Mouse (Mus musculus): Measurements from ENCODE around the gene Olfr1229. TPM values are rescaled to one million over a fixed set of nuclear protein-coding genes. Genes with fewer than 3 reads are reported as not detected.

Gene Olfr1229
- polyA plus RNA-seq (2012; ENCODE audit: insufficient read depth, insufficient read length, missing spikeins) = not detected in 2 replicates

DNA sequence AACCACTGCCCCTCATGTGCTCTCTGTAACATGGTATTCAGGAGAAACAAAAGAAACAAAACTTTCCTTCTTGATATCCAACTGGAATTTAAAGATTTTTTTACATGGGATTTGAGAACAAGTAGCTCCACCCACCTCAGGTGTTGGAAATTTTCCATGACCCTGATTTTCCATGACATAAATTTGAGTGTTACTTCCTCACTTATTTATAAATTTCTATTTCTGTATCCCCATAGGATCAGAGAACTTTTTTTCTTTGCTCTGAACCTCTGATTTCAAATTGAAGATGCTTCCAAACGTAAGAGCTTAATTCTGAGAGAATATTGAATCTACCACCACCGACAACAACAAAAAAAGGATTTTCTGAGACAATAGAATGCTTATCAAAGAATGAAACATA lies at the start of gene Olfr1229:
Gene Olfr1229, minus strand, starts transcription at position 101 of the 400 bp plus-strand sequence.
- TF ChIP-seq POLR2A (IDR thresholded peaks at IDR 0.05; ENCODE audit: borderline replicate concordance, low read depth, low read length) = no peak
- TF ChIP-seq CTCF (IDR thresholded peaks at IDR 0.05; ENCODE audit: low read depth, low read length) = no peak
- Histone ChIP-seq H3K4me1 (ENCODE audit: control insufficient read depth, insufficient read depth, low read length) (no peaks in the 10 kb centered on the region), H3K4me3 (ENCODE audit: insufficient read depth, low read length) (no peak within 1 kb of the TSS), H3K27ac (ENCODE audit: insufficient read depth, low read depth, low read length) (no peak within 1 kb of the TSS)

DNA sequence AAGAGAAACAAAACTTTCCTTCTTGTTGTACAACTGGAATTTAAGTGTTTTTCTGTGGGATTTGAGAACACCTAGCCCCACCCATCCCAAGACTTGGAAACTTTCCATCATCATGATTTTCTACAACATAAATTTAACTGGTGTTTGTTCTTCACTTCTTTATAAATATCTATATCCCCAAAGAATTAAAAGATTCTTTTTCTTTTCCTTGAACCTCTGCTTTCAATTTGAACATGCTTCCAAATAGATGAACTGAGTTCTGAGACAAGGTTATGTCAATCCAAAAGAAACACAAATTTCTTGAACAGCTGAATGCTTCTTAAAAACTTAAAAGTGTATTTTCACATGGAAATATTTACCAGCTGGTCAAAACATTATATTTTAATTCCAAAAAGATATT lies 41.8 kb upstream of the Olfr1229 start, which contains the start of gene Olfr1232:
Gene Olfr1232, minus strand, starts transcription at position 101 of the 400 bp plus-strand sequence.
- H3K27ac ChIP-seq (ENCODE audit: insufficient read depth, low read depth, low read length) = no peak within 1 kb of the TSS
- H3K4me3 ChIP-seq (ENCODE audit: insufficient read depth, low read length) = no peak within 1 kb of the TSS
- H3K4me1 ChIP-seq (ENCODE audit: control insufficient read depth, insufficient read depth, low read length) = no peaks in the 10 kb centered on the region
- TF ChIP-seq POLR2A (IDR thresholded peaks at IDR 0.05; ENCODE audit: borderline replicate concordance, low read depth, low read length) = no peak
- no peak for TF ChIP-seq CTCF (IDR thresholded peaks at IDR 0.05; ENCODE audit: low read depth, low read length)

DNA sequence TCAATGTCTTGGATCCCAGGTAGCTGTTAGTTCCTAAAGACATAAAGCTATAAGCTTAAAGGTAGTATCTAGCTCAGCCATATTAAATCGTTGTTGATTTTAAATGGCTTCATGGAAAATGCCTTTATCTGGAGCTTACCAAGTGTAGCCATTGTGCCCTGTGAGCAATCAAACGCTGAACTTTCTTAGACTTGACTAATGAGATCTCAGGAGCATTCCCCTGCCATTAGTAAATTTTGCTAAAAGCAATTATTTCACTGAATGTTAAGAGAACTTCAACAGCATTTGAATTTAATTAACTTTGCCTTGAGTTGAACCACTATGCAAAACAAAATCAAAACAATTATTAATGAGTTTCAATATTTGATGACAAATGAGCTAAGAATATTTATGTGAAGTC lies 19.2 kb upstream of the Olfr1229 start, which contains the start of gene Olfr1231:
Gene Olfr1231, minus strand, starts transcription at position 101 of the 400 bp plus-strand sequence.
- Histone ChIP-seq H3K4me1 (ENCODE audit: control insufficient read depth, insufficient read depth, low read length) (no peaks in the 10 kb centered on the region), H3K4me3 (ENCODE audit: insufficient read depth, low read length) (no peak within 1 kb of the TSS), H3K27ac (ENCODE audit: insufficient read depth, low read depth, low read length) (no peak within 1 kb of the TSS)
- TF ChIP-seq POLR2A (IDR thresholded peaks at IDR 0.05; ENCODE audit: borderline replicate concordance, low read depth, low read length) (no peak), CTCF (IDR thresholded peaks at IDR 0.05; ENCODE audit: low read depth, low read length) (no peak)

DNA sequence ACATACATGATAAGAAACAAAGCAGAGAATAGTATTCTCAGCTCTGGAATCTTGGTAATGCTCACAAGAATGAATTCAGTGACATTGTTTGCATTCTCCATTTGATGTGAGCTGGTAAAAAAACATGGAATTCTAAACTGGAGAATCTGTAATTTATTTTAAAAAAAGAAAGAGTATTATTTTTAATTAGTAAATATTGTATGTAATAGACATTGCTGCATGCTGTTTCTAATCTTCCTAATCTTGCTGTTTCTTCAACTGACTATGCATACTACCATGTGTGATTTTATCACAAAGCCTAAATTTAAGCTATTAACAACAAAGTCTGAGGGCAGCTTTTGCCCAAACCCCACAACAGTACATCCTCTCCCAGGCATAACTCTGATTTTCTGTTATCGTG lies 9.4 kb upstream of the Olfr1229 start, which contains the start of gene Olfr1230:
Gene Olfr1230, minus strand, starts transcription at position 101 of the 400 bp plus-strand sequence.
- Histone ChIP-seq H3K4me1 (ENCODE audit: control insufficient read depth, insufficient read depth, low read length) (peaks cover 9% of the 10 kb centered on the region), H3K4me3 (ENCODE audit: insufficient read depth, low read length) (no peak within 1 kb of the TSS), H3K27ac (ENCODE audit: insufficient read depth, low read depth, low read length) (peak within 1 kb of the TSS; percentile 84)
- TF ChIP-seq CTCF (IDR thresholded peaks at IDR 0.05; ENCODE audit: low read depth, low read length) = no peak
- no peak for TF ChIP-seq POLR2A (IDR thresholded peaks at IDR 0.05; ENCODE audit: borderline replicate concordance, low read depth, low read length)

DNA sequence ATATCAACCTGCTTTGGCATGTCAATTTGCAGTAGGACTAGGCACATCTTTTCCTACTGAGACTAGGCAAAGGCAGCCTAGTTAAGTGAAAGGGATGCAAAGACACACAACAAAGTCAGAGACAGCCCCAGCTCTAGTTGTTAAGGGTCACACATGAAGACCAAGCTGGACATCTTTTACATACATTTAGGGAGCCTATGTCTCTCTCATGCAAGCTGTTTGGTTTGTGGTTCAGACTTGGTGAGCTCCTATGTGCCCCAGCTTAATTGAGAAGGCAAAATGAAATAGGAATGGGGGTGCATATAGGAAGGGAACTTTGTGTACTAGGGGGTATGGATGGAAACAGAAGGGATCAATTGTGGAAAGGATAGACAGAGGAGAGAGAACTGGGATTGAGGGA lies 33.9 kb downstream of the Olfr1229 start, which contains the start of gene Olfr1228:
Gene Olfr1228, minus strand, starts transcription at position 101 of the 400 bp plus-strand sequence.
- Histone ChIP-seq H3K4me1 (ENCODE audit: control insufficient read depth, insufficient read depth, low read length) (no peaks in the 10 kb centered on the region), H3K4me3 (ENCODE audit: insufficient read depth, low read length) (no peak within 1 kb of the TSS), H3K27ac (ENCODE audit: insufficient read depth, low read depth, low read length) (no peak within 1 kb of the TSS)
- TF ChIP-seq POLR2A (IDR thresholded peaks at IDR 0.05; ENCODE audit: borderline replicate concordance, low read depth, low read length) = no peak

Other genes with a start within 250 kb of the Olfr1229 start
- gene Olfr1218, start 226.8 kb downstream of the Olfr1229 start, polyA plus RNA-seq (2012; ENCODE audit: insufficient read depth, insufficient read length, missing spikeins) = not detected in 2 replicates
- gene Olfr1219, start 204.5 kb downstream of the Olfr1229 start, polyA plus RNA-seq (2012; ENCODE audit: insufficient read depth, insufficient read length, missing spikeins) = 0.37 TPM in 1 of 2 replicates, not detected in the other
- gene Olfr1220, start 181.2 kb downstream of the Olfr1229 start, polyA plus RNA-seq (2012; ENCODE audit: insufficient read depth, insufficient read length, missing spikeins) = not detected in 2 replicates
- not detected in 2 replicates for gene Olfr1221, start 170.7 kb downstream of the Olfr1229 start, polyA plus RNA-seq (2012; ENCODE audit: insufficient read depth, insufficient read length, missing spikeins)
- not detected in 2 replicates for gene Olfr1222, start 155.0 kb downstream of the Olfr1229 start, polyA plus RNA-seq (2012; ENCODE audit: insufficient read depth, insufficient read length, missing spikeins)
- not detected in 2 replicates for gene Olfr1223, start 136.5 kb downstream of the Olfr1229 start, polyA plus RNA-seq (2012; ENCODE audit: insufficient read depth, insufficient read length, missing spikeins)
- gene Olfr1224-ps1, start 123.9 kb downstream of the Olfr1229 start, polyA plus RNA-seq (2012; ENCODE audit: insufficient read depth, insufficient read length, missing spikeins) = not detected in 2 replicates
- not detected in 2 replicates for gene Olfr1225, start 113.3 kb downstream of the Olfr1229 start, polyA plus RNA-seq (2012; ENCODE audit: insufficient read depth, insufficient read length, missing spikeins)
- not detected in 2 replicates for gene Olfr1226, start 88.0 kb downstream of the Olfr1229 start, polyA plus RNA-seq (2012; ENCODE audit: insufficient read depth, insufficient read length, missing spikeins)
- gene Olfr1228, start 34.0 kb downstream of the Olfr1229 start, polyA plus RNA-seq (2012; ENCODE audit: insufficient read depth, insufficient read length, missing spikeins) = not detected in 2 replicates
- not detected in 2 replicates for gene Olfr1230, start 9.3 kb upstream of the Olfr1229 start, polyA plus RNA-seq (2012; ENCODE audit: insufficient read depth, insufficient read length, missing spikeins)
- not detected in 2 replicates for gene Olfr1231, start 19.1 kb upstream of the Olfr1229 start, polyA plus RNA-seq (2012; ENCODE audit: insufficient read depth, insufficient read length, missing spikeins)
- not detected in 2 replicates for gene Olfr1232, start 41.7 kb upstream of the Olfr1229 start, polyA plus RNA-seq (2012; ENCODE audit: insufficient read depth, insufficient read length, missing spikeins)
- gene Olfr1233, start 54.4 kb upstream of the Olfr1229 start, polyA plus RNA-seq (2012; ENCODE audit: insufficient read depth, insufficient read length, missing spikeins) = not detected in 2 replicates
- gene Olfr1234, start 76.9 kb upstream of the Olfr1229 start, polyA plus RNA-seq (2012; ENCODE audit: insufficient read depth, insufficient read length, missing spikeins) = not detected in 2 replicates
- not detected in 2 replicates for gene Olfr1238, start 121.7 kb upstream of the Olfr1229 start, polyA plus RNA-seq (2012; ENCODE audit: insufficient read depth, insufficient read length, missing spikeins)
- gene Olfr1239, start 132.4 kb upstream of the Olfr1229 start, polyA plus RNA-seq (2012; ENCODE audit: insufficient read depth, insufficient read length, missing spikeins) = not detected in 2 replicates
- gene Olfr1240, start 155.0 kb upstream of the Olfr1229 start, polyA plus RNA-seq (2012; ENCODE audit: insufficient read depth, insufficient read length, missing spikeins) = not detected in 2 replicates
- gene Olfr1241, start 199.1 kb upstream of the Olfr1229 start, polyA plus RNA-seq (2012; ENCODE audit: insufficient read depth, insufficient read length, missing spikeins) = not detected in 2 replicates
- gene Olfr1242, start 210.3 kb upstream of the Olfr1229 start, polyA plus RNA-seq (2012; ENCODE audit: insufficient read depth, insufficient read length, missing spikeins) = not detected in 2 replicates
- not detected in 2 replicates for gene Olfr1243, start 243.5 kb upstream of the Olfr1229 start, polyA plus RNA-seq (2012; ENCODE audit: insufficient read depth, insufficient read length, missing spikeins)

Measured in bone marrow macrophage, adult 2 months (primary cell).